11 mouse cellular contexts compared by ENCODE assay signal in genomic region chr1:86313096-86313771, GRCm38 (mm10). TPM values are rescaled to one million over a fixed set of nuclear protein-coding genes. Genes with fewer than 3 reads are reported as not detected.
DNase-seq lines count a peak whose midpoint lies in the region; ATAC-seq and TF ChIP-seq lines count a peak whose summit lies in the region.
"Had no signal": no experiment of that assay in that cellular context is flagged by ENCODE, and none has a peak within 500 bp of the region (broad histone marks: within the 10 kb centered on the region; RNA-seq: fewer than 3 reads in every experiment).

No protein-coding gene starts in this region.

- TF ChIP-seq CTCF in E14TG2a.4 (conservative IDR thresholded peaks at IDR 0.05; ENCODE audit: low read length), result no peak

- H3K9me3 ChIP-seq in heart, embryonic 11.5 days (replicated peaks; ENCODE audit: control insufficient read depth, low read length), result no peaks in the 10 kb centered on the region
- no peaks in the 10 kb centered on the region for H3K9me3 ChIP-seq in kidney, embryonic 15.5 days (replicated peaks)
- no peaks in the 10 kb centered on the region for H3K9me3 ChIP-seq in E14TG2a.4 (ENCODE audit: low read length)
- no peaks in the 10 kb centered on the region for H3K9me3 ChIP-seq in embryonic facial prominence, embryonic 12.5 days
- H3K9me3 ChIP-seq: embryonic facial prominence, embryonic 15.5 days had no signal

- H3K4me2 ChIP-seq in heart, embryonic 11.5 days, result peak overlapping the region; percentile 46
- peak overlapping the region; percentile 35; the same call in 1 of the 2 replicates for H3K4me2 ChIP-seq in kidney, embryonic 15.5 days
- peak overlapping the region; percentile 25 for H3K4me2 ChIP-seq in embryonic facial prominence, embryonic 12.5 days (replicated peaks)
- H3K4me2 ChIP-seq: embryonic facial prominence, embryonic 15.5 days had no signal

- 45% methylated on average over 16 of the region's 16 CpGs for WGBS in heart, embryonic 11.5 days (ENCODE audit: insufficient replicate concordance)
- WGBS in kidney, embryonic 15.5 days, result 50% methylated on average over 16 of the region's 16 CpGs
- 47% methylated on average over 16 of the region's 16 CpGs for WGBS in embryonic facial prominence, embryonic 12.5 days

- H3K27me3 ChIP-seq in heart, embryonic 11.5 days (ENCODE audit: control insufficient read depth, insufficient read depth, low read length), result peaks cover 3% of the 10 kb centered on the region; the same call in 1 of the 2 replicates
- H3K27me3 ChIP-seq in kidney, embryonic 15.5 days, result no peaks in the 10 kb centered on the region
- H3K27me3 ChIP-seq in E14TG2a.4 (ENCODE audit: insufficient read depth, low read length), result no peaks in the 10 kb centered on the region
- H3K27me3 ChIP-seq in embryonic facial prominence, embryonic 12.5 days, result no peaks in the 10 kb centered on the region; the same call in 1 of the 2 replicates
- H3K27me3 ChIP-seq: embryonic facial prominence, embryonic 15.5 days had no signal

- no peak for DNase-seq in heart, adult 18-20 months
- no peak for DNase-seq in kidney, adult 8-10 months
- no peak for DNase-seq in spleen, adult 12 weeks (ENCODE audit: low spot score)
- no peak for DNase-seq in thymus, postnatal 36 days
- DNase-seq: gastrocnemius, postnatal 14 days had no signal

- H3K9ac ChIP-seq in heart, embryonic 11.5 days (ENCODE audit: low read depth, low read length), result no peak overlapping the region
- H3K9ac ChIP-seq in kidney, embryonic 15.5 days, result no peak overlapping the region
- H3K9ac ChIP-seq in embryonic facial prominence, embryonic 12.5 days, result no peak overlapping the region
- H3K9ac ChIP-seq: embryonic facial prominence, embryonic 15.5 days had no signal

- no peaks in the 10 kb centered on the region for H3K36me3 ChIP-seq in heart, embryonic 11.5 days (ENCODE audit: control insufficient read depth, insufficient read depth, low read length)
- H3K36me3 ChIP-seq in kidney, embryonic 15.5 days, result no peaks in the 10 kb centered on the region
- H3K36me3 ChIP-seq in E14TG2a.4 (ENCODE audit: insufficient read depth, low read length), result no peaks in the 10 kb centered on the region
- no peaks in the 10 kb centered on the region for H3K36me3 ChIP-seq in embryonic facial prominence, embryonic 12.5 days
- H3K36me3 ChIP-seq: embryonic facial prominence, embryonic 15.5 days had no signal

- 0 out of 2 replicates have a peak, but pooled peaks cover 2% of the 10 kb centered on the region for H3K4me1 ChIP-seq in heart, embryonic 11.5 days (ENCODE audit: control insufficient read depth, insufficient read depth, low read length)
- peaks cover 21% of the 10 kb centered on the region for H3K4me1 ChIP-seq in kidney, embryonic 15.5 days
- peaks cover 54% of the 10 kb centered on the region for H3K4me1 ChIP-seq in E14TG2a.4 (replicated peaks; ENCODE audit: low read depth, low read length)
- H3K4me1 ChIP-seq in embryonic facial prominence, embryonic 12.5 days, result peaks cover 4% of the 10 kb centered on the region; the same call in 1 of the 2 replicates
- H3K4me1 ChIP-seq: embryonic facial prominence, embryonic 15.5 days had no signal

- no peak for ATAC-seq in heart, embryonic 11.5 days (replicated peaks; ENCODE audit: insufficient number of reproducible peaks, low FRiP score, low TSS enrichment)
- ATAC-seq in kidney, embryonic 15.5 days (replicated peaks; ENCODE audit: low FRiP score), result 0 out of 2 replicates have a peak, but pooled peaks have one; percentile 29
- no peak for ATAC-seq in embryonic facial prominence, embryonic 12.5 days (ENCODE audit: insufficient number of reproducible peaks, insufficient read depth, low FRiP score, low TSS enrichment)

- H3K27ac ChIP-seq in heart, embryonic 11.5 days (ENCODE audit: low read depth, low read length), result no peak overlapping the region
- H3K27ac ChIP-seq in kidney, embryonic 15.5 days, result no peak overlapping the region
- H3K27ac ChIP-seq in embryonic facial prominence, embryonic 12.5 days, result no peak overlapping the region
- H3K27ac ChIP-seq: embryonic facial prominence, embryonic 15.5 days had no signal

- no peak overlapping the region for H3K4me3 ChIP-seq in heart, embryonic 11.5 days (ENCODE audit: low read depth, low read length)
- no peak overlapping the region for H3K4me3 ChIP-seq in kidney, embryonic 15.5 days (replicated peaks)
- peak overlapping the region; percentile 64 for H3K4me3 ChIP-seq in E14TG2a.4 (replicated peaks; ENCODE audit: low read length)
- H3K4me3 ChIP-seq in embryonic facial prominence, embryonic 12.5 days, result no peak overlapping the region
- H3K4me3 ChIP-seq: embryonic facial prominence, embryonic 15.5 days had no signal

RNA-seq across cellular contexts. Expression of gene B3gnt7, which starts 10.6 kb away (rescaled TPM):
- polyA plus RNA-seq in heart, embryonic 11.5 days (2014; fragmentation: Nextera tagmentation; extraction: Ambion mirVana), result 7.0 and 7.7 TPM in 2 replicates
- under 1 TPM; 0.42 to 0.75 TPM for total RNA-seq in heart, adult 18-20 months (2021)
- polyA plus RNA-seq in kidney, embryonic 15.5 days (2015; fragmentation: Nextera tagmentation; extraction: Ambion mirVana), result 7.5 and 7.8 TPM in 2 replicates
- polyA plus RNA-seq in embryonic facial prominence, embryonic 12.5 days (2016; fragmentation: Nextera tagmentation; extraction: Ambion mirVana), result 6.1 and 6.6 TPM in 2 replicates
- total RNA-seq: MEL had no signal

RNA-seq across cellular contexts. Expression of gene Ncl, which starts 46.0 kb away (rescaled TPM):
- polyA plus RNA-seq in heart, embryonic 11.5 days (2014; fragmentation: Nextera tagmentation; extraction: Ambion mirVana), result 287 and 296 TPM in 2 replicates
- 100 to 1,000 TPM; 105 to 113 TPM for total RNA-seq in heart, adult 18-20 months (2021)
- polyA plus RNA-seq in kidney, embryonic 15.5 days (2015; fragmentation: Nextera tagmentation; extraction: Ambion mirVana), result 500 and 531 TPM in 2 replicates
- 414 and 475 TPM in 2 replicates for polyA plus RNA-seq in embryonic facial prominence, embryonic 12.5 days (2016; fragmentation: Nextera tagmentation; extraction: Ambion mirVana)
